Mouse (Mus musculus) heart, postnatal 25 days (tissue): Measurements from ENCODE around the gene Cyp2s1. TPM values are rescaled to one million over a fixed set of nuclear protein-coding genes. Genes with fewer than 3 reads are reported as not detected.

Source experiments
- microRNA-seq: library from miRNA; unstranded; fragments of <30 nt; microRNA quantifications from one replicate; pipeline ENCODE4 v1.2.0, GENCODE M21; 2022
- total RNA-seq, 2 experiments: library from RNA; stranded (reverse); gene quantifications; 2 replicates each; pipeline ENCODE4 v1.2.3; 2021

Cyp2s1 gene
- total RNA-seq, 2 experiments from 2014 or later, result 5.8 to 6.3 TPM

Small RNAs within 50 kb of the gene (microRNA-seq; reads per million reads assigned to microRNA genes)
- not detected for gene Gm24865

Other genes with a start within 250 kb of the Cyp2s1 start
- under 1 TPM in 1 of 2 experiments, not detected in 1; 0.29 TPM for gene Erich4, start 201.0 kb downstream of the Cyp2s1 start, total RNA-seq
- gene Dmac2, start 197.5 kb downstream of the Cyp2s1 start, total RNA-seq, result 10 to 100 TPM; 60.4 to 65.0 TPM
- gene B3gnt8, start 190.3 kb downstream of the Cyp2s1 start, total RNA-seq, result 1 to 10 TPM; 2.3 to 4.2 TPM
- gene Bckdha, start 157.9 kb downstream of the Cyp2s1 start, total RNA-seq, result 100 to 1,000 TPM; 184 to 199 TPM
- 10 to 100 TPM; 16.0 to 16.3 TPM for gene Exosc5, start 157.7 kb downstream of the Cyp2s1 start, total RNA-seq
- not detected for gene Tmem91, start 141.7 kb downstream of the Cyp2s1 start, total RNA-seq
- gene B9d2, start 136.1 kb downstream of the Cyp2s1 start, total RNA-seq, result 10 to 100 TPM in 1 of 2 experiments, 1 to 10 TPM in 1; 8.3 to 10.9 TPM
- gene Tgfb1, start 129.9 kb downstream of the Cyp2s1 start, total RNA-seq, result 10 to 100 TPM; 23.8 to 24.5 TPM
- gene Ccdc97, start 97.8 kb downstream of the Cyp2s1 start, total RNA-seq, result 10 to 100 TPM; 50.3 to 52.7 TPM
- gene Hnrnpul1, start 62.2 kb downstream of the Cyp2s1 start, total RNA-seq, result 10 to 100 TPM; 77.8 TPM
- 10 to 100 TPM; 78.6 to 99.4 TPM for gene Axl, start 28.2 kb downstream of the Cyp2s1 start, total RNA-seq
- gene Cyp2b10, start 80.7 kb upstream of the Cyp2s1 start, total RNA-seq, result 1 to 10 TPM; 1.4 to 1.5 TPM
- gene Cyp2b13, start 244.6 kb upstream of the Cyp2s1 start, total RNA-seq, result not detected